Mouse (Mus musculus) ES-E14 (cell line): ENCODE results near the gene Map3k1.

Experiments
- HCFC1 ChIP-seq: IDR thresholded peaks from 2 replicates; pipeline ENCODE4 v1.6.1; 2012; ENCODE audit warnings: low read length, inconsistent platforms, borderline replicate concordance; ENCODE audit not compliant: insufficient read depth
- MAFK ChIP-seq: IDR thresholded peaks from 2 replicates; pipeline ENCODE4 v1.6.1; 2014; ENCODE audit warnings: mild to moderate bottlenecking, low read depth, low read length, inconsistent platforms; ENCODE audit not compliant: insufficient read depth

- TF ChIP-seq HCFC1, result no peak
- no peak for TF ChIP-seq MAFK
Observed at GRCm38 (mm10) chr13:111724811-111725164, 84.0 kb downstream of the Map3k1 start.
